Mouse (Mus musculus) limb, embryonic 11.5 days (tissue): ENCODE measurements at regions not wholly inside any gene's neighbourhood (a gene's known extent, or its start where the extent isn't known, plus 50 kb on each side); places are given as distances from the start of the nearest gene placed in this dataset.
"Not testable (repeated sequence)": the region's sequence is repeated elsewhere in the genome, so short reads cannot be mapped to it uniquely, and the experiment has no call there.

Source experiments
- ATAC-seq: fragments of 200-750 bp; cut with Nextera tagmentation; 2 replicates; pipeline ENCODE4 v1.8.0; 2017; ENCODE audit warnings: low read depth; ENCODE audit not compliant: insufficient number of reproducible peaks, low FRiP score, low TSS enrichment
- DNase-seq: peaks from one replicate; pipeline ENCODE4 v3.0.0-alpha.2; 2015; ENCODE audit warnings: low spot score
- H3K27ac ChIP-seq: fragments of 300-500 bp; sonication (generic); replicated peaks from 2 replicates; pipeline ENCODE4 v1.5.1; 2014; ENCODE audit warnings: low read depth, mild to moderate bottlenecking, low read length
- H3K27me3 ChIP-seq: fragments of 300-500 bp; sonication (generic); 2 replicates; pipeline ENCODE4 v1.6.1; 2014; ENCODE audit warnings: mild to moderate bottlenecking, low read length, mixed read lengths; ENCODE audit not compliant: control insufficient read depth, insufficient read depth
- H3K36me3 ChIP-seq: fragments of 300-500 bp; sonication (generic); 2 replicates; pipeline ENCODE4 v1.6.1; 2014; ENCODE audit warnings: mild to moderate bottlenecking, low read length, moderate library complexity, mixed read lengths; ENCODE audit not compliant: control insufficient read depth, insufficient read depth
- H3K4me1 ChIP-seq: fragments of 300-500 bp; sonication (generic); 2 replicates; pipeline ENCODE4 v1.6.1; 2014; ENCODE audit warnings: low read length, mixed read lengths; ENCODE audit not compliant: control insufficient read depth, insufficient read depth
- H3K4me2 ChIP-seq: fragments of 300-500 bp; sonication (generic); 2 replicates; pipeline ENCODE4 v1.6.1; 2014; ENCODE audit warnings: low read depth, mild to moderate bottlenecking, moderate library complexity; ENCODE audit not compliant: severe bottlenecking
- H3K4me3 ChIP-seq: fragments of 300-500 bp; sonication (generic); 2 replicates; pipeline ENCODE4 v1.5.1; 2014; ENCODE audit warnings: low read depth, low read length
- H3K9ac ChIP-seq: fragments of 300-500 bp; sonication (generic); 2 replicates; pipeline ENCODE4 v1.6.1; 2014; ENCODE audit warnings: mild to moderate bottlenecking, low read length
- H3K9me3 ChIP-seq: fragments of 300-500 bp; sonication (generic); 2 replicates; pipeline ENCODE4 v1.6.1; 2016; ENCODE audit warnings: low read length; ENCODE audit not compliant: control insufficient read depth
- WGBS: fragments of 180-500 bp; shearing (Covaris S2); extraction: QIAGEN DNeasy Blood & Tissue Kit; methylation state at CpG from one replicate; pipeline ENCODE4 v1.1.7; 2014; 5-methylcytosine and 5-hydroxymethylcytosine counted together

DNA sequence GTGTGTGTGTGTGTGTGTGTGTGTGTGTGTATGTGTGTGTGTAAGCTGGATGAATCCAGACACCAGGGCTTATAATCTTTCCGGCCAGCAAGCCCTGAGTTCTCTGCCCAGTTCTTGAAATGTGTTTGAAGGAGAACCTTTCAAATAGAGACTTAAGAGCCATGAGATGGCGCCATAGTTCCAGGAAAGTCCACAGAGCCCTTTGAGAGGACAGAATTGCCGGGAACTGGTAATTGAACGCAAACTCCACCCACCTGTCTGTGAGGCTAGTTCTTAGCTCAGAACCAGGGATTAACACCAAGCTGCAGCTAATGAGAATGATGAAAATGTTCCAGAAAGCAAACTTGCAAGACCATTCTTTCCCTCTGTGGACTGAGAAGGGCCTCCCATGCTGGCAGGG is 72.2 kb downstream of the Trim42 start:
- Histone ChIP-seq H3K27ac (no peak overlapping the region; the same call in 1 of the 2 replicates), H3K4me2 (no peak overlapping the region), H3K4me1 (no peaks in the 10 kb centered on the region), H3K4me3 (no peak overlapping the region), H3K36me3 (no peaks in the 10 kb centered on the region), H3K9me3 (no peaks in the 10 kb centered on the region), H3K9ac (no peak overlapping the region), H3K27me3 (no peaks in the 10 kb centered on the region)
- DNase-seq: peak; percentile 53
- no peak for ATAC-seq
- 18% methylated on average over 4 of the region's 4 CpGs for WGBS

DNA sequence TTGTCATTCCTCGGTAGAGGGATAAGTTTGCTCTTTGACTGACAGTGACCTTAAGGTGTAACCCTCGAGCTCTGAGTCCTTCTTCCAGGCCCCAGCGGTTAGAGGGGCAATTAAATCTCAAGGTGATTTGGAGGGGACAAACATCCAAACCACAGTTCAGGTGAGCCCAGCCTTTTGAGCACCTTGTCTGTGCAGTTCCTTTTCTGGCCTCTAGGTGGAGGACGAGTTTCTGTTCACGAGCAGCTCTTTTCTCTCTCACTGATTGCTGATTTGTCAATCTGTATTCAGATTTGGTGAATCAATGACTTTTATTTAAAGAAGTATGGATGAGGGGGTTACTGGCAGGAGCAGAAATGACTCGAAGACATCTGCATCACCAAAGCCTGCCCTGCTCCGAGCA is 74.0 kb downstream of the Trim42 start:
- DNase-seq: peak; percentile 64
- 34% methylated on average over 7 of the region's 7 CpGs for WGBS
- Histone ChIP-seq H3K4me3 (no peak overlapping the region), H3K36me3 (no peaks in the 10 kb centered on the region), H3K9me3 (no peaks in the 10 kb centered on the region), H3K9ac (no peak overlapping the region), H3K27me3 (no peaks in the 10 kb centered on the region), H3K27ac (no peak overlapping the region), H3K4me1 (no peaks in the 10 kb centered on the region), H3K4me2 (no peak overlapping the region)
- ATAC-seq: no peak

DNA sequence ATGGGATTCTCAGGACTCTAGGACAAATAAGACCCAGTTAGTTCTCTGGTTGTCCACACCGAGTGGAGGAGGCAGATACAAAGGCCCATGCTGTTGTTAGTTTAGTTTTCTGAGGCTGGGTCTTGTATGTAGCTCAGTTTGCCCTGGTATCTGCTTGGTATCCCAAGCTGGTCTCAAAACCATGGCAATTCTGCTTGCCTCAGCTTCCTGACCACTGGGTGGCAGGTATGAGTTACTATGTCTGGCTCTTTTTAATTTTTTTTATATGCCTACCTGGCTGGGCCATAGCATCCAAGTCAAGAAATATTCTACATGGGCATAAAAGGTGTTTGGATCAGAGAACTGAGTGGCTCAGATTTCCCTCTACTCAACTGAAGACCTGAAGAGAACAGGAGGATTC is 77.9 kb downstream of the Trim42 start:
- no peak overlapping the region for H3K27ac ChIP-seq
- no peak overlapping the region for H3K4me2 ChIP-seq
- H3K27me3 ChIP-seq: no peaks in the 10 kb centered on the region
- ATAC-seq (no peak), DNase-seq (no peak)
- no peaks in the 10 kb centered on the region for H3K4me1 ChIP-seq
- no peaks in the 10 kb centered on the region for H3K36me3 ChIP-seq
- no peak overlapping the region for H3K4me3 ChIP-seq
- 66% methylated on average over 1 of the region's 1 CpGs for WGBS
- H3K9ac ChIP-seq: no peak overlapping the region
- H3K9me3 ChIP-seq: no peaks in the 10 kb centered on the region

DNA sequence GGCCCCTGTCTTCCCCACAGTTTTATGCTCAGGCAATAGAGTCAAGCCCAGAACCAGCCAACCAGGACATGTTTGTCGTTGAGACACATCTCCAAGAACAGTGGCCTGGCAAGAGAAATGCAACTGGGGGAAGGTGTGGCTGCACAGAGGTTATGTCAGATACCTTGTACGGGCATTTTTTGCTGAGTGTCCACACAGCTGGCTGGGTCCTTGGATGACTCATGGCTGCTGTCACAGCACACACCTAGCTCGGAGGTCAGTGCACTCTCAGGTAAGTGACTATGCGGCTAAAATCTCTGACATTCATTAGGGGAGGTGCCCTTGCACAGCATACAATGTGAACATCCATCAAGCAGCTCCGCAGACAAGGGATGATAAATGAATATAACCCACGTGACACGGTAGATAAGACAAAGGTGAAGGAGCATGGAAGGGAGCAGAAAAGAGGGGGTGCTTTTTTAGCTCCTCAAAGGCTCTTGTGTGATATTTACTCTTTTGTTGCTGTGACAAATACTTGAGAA is 85.4 kb downstream of the Trim42 start:
- no peaks in the 10 kb centered on the region for H3K36me3 ChIP-seq
- H3K4me3 ChIP-seq: no peak overlapping the region
- no peaks in the 10 kb centered on the region for H3K27me3 ChIP-seq
- H3K4me1 ChIP-seq: no peaks in the 10 kb centered on the region
- H3K9me3 ChIP-seq: no peaks in the 10 kb centered on the region
- no peak overlapping the region for H3K27ac ChIP-seq
- no peak overlapping the region for H3K9ac ChIP-seq
- no peak overlapping the region for H3K4me2 ChIP-seq
- WGBS: 76% methylated on average over 7 of the region's 7 CpGs
- no peak for DNase-seq
- ATAC-seq: no peak

DNA sequence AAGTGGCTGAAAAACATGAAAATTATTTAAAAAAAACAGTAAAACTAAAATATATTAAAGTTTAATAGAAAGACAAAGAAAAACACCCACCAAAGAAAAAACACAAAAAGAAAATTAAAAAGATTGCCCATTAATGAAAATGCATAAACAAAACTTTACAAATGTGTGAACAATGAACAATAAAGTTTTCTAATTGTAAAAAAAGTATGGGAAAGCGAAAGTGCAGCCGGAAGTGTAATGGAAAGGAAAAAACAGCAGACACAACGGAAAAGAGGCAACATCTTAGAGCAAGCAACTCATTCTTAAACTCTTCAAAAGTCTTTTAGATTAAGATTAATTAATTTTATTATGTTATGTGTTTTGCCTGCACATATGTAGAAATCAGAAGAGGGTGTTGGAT is 87.7 kb downstream of the Trim42 start:
- ATAC-seq (no peak), DNase-seq (no peak)
- H3K27ac ChIP-seq: no peak overlapping the region
- H3K9ac ChIP-seq: no peak overlapping the region
- no peak overlapping the region for H3K4me2 ChIP-seq
- H3K36me3 ChIP-seq: no peaks in the 10 kb centered on the region
- H3K9me3 ChIP-seq: no peaks in the 10 kb centered on the region
- 95% methylated on average over 3 of the region's 3 CpGs for WGBS
- H3K27me3 ChIP-seq: no peaks in the 10 kb centered on the region
- no peaks in the 10 kb centered on the region for H3K4me1 ChIP-seq
- no peak overlapping the region for H3K4me3 ChIP-seq

DNA sequence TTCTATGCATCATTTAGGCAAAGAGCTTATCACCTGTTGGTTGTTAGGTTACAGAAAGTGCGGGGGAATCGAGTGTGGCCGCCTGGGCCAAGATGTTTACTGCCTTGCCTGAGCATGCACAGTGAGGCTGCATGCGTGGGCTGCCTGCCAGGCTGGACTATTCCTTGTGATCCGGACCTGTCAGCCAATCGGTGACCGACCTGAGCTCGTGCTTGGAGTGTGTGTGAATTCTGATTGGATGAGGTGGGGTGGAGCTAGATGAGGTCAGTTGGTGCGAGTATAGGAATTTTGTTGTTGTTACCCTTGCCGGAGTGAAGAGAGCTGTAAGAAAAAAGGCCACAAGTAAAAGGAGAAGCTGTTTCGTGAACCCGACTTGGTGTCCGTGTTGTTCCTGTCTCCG is 94.3 kb downstream of the Trim42 start:
- H3K27ac ChIP-seq, DNase-seq, H3K4me3 ChIP-seq, H3K9ac ChIP-seq, H3K4me1 ChIP-seq, H3K27me3 ChIP-seq, H3K36me3 ChIP-seq, H3K9me3 ChIP-seq, ATAC-seq, H3K4me2 ChIP-seq: not testable (repeated sequence)
- 88% methylated on average over 14 of the region's 14 CpGs for WGBS

DNA sequence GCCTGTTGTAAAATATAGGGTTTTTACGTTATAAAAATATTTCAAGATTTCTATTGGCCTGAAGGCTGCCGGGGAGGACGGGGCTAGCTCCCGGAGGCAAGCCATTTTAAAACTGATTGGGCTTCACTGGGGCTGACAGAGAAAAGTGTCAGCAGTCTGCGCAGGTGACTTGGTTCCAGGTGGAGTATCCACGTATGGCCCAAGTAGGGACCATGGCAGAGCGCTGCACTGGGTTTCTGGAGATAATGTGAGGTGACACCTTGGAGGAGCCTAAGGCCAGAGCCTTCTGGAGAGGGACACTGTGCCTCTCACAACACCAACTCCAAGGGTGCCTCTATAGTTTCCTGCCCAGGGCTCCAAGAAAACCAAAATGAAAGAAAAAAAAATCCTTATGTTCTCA is 95.9 kb downstream of the Trim42 start:
- Histone ChIP-seq H3K9ac (no peak overlapping the region), H3K36me3 (no peaks in the 10 kb centered on the region), H3K4me2 (no peak overlapping the region), H3K4me1 (no peaks in the 10 kb centered on the region), H3K4me3 (no peak overlapping the region), H3K9me3 (no peaks in the 10 kb centered on the region), H3K27ac (no peak overlapping the region), H3K27me3 (no peaks in the 10 kb centered on the region)
- no peak for ATAC-seq
- WGBS: 96% methylated on average over 7 of the region's 7 CpGs
- no peak for DNase-seq

DNA sequence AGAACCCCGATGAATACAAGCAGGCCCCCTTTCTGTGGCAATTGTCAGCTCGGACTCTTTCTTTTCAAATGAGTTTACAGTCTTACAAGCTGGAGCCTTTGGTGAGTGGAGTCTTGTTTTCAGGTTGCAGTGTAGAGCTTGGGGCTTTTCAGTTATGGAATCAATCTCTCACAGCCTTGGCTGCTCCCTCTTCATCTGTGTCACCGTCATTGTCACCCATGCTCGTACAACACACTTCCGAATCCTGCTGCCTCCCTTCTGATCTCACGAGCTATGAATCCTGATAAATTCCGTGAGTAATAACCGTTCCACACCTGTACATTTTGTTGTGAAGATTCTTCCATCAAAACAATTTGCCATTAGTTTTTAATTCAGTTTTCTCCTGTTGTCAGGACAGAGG is 97.7 kb downstream of the Trim42 start:
- H3K27ac ChIP-seq: no peak overlapping the region
- H3K9ac ChIP-seq: no peak overlapping the region
- 92% methylated on average over 8 of the region's 8 CpGs for WGBS
- no peaks in the 10 kb centered on the region for H3K4me1 ChIP-seq
- ATAC-seq (no peak), DNase-seq (no peak)
- H3K27me3 ChIP-seq: no peaks in the 10 kb centered on the region
- no peak overlapping the region for H3K4me3 ChIP-seq
- H3K36me3 ChIP-seq: no peaks in the 10 kb centered on the region
- no peaks in the 10 kb centered on the region for H3K9me3 ChIP-seq
- no peak overlapping the region for H3K4me2 ChIP-seq

DNA sequence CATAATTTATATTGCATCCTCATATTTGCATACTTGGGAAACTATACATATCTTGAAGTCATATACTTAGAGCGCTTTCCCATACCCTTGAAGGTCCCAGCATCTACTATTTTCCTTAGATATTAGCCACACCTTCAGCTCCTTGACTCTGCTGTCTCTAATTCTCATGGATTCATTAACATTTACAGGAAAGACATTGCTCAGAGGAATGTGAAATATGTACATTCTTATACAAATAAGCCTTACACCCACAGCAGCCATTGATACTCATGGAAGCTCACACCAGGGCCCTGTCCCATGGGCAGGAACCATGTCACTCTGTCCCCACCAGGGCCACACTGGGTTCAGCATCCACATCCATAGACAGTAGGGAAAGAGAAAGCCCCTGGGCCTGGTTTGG is 122.1 kb downstream of the Trim42 start:
- H3K9ac ChIP-seq: no peak overlapping the region
- WGBS: 81% methylated on average over 1 of the region's 1 CpGs
- DNase-seq: no peak
- H3K36me3 ChIP-seq: no peaks in the 10 kb centered on the region
- no peak for ATAC-seq
- H3K4me2 ChIP-seq: no peak overlapping the region
- no peaks in the 10 kb centered on the region for H3K27me3 ChIP-seq
- H3K4me3 ChIP-seq: no peak overlapping the region
- no peaks in the 10 kb centered on the region for H3K9me3 ChIP-seq
- H3K27ac ChIP-seq: no peak overlapping the region
- no peaks in the 10 kb centered on the region for H3K4me1 ChIP-seq
